Mouse (Mus musculus): ENCODE data around the gene Mllt10. TPM values are rescaled to one million over a fixed set of nuclear protein-coding genes. Genes with fewer than 3 reads are reported as not detected.

Gene Mllt10
- polyA plus RNA-seq, 1 experiment, result 27.4 TPM

DNA sequence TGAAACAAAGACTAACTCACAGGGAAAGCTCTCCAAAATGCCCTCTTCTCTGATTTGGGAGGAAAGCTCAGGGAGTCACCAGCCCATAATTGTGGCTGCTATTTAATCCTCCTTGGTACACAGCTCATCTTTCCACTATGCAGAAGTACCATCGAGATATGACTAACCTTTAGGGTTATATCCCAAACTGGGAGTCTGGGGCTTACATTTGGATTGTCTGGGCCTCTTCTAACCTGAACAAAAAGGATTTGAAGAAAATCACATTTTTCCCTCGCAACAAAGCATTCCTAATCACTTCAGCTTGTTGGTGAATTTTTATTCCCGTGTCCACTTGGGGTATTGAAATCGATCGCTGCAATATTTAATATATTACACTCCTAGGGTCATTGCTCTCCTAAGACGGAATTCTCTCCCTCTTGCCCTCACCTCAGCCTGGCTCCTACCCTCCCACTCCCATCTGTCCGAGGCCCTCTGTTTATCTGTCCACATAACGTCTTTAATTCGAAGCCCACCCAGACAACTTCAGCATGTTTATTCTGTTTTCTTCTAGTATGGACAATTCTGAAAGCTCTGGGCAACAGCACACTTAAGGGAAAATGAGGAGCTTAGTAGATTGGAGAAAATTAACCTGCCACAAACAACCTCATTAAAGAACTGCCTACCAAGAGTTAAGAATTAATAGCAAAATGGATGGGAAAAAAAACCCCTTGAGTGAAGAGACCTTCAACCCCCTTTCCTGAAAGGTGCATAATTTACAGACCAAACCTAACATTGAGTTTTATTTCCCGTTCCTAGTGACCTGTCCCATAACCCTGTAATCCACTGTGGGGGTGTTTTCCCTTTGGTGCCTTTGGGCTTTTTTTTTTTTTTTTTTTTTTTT is 20.4 kb upstream of the Mllt10 start:
- Histone ChIP-seq H3K36me3 (ENCODE audit: control insufficient read depth, insufficient read depth, low read length) (no peaks in the 10 kb centered on the region), H3K4me1 (ENCODE audit: control insufficient read depth, insufficient read depth, insufficient read length) (no peaks in the 10 kb centered on the region), H3K27ac (ENCODE audit: insufficient read depth, low read length) (no peak overlapping the region), H3K4me3 (ENCODE audit: extremely low read depth, insufficient read depth, insufficient read length) (no peak overlapping the region), H3K27me3 (ENCODE audit: control insufficient read depth, insufficient read depth, low read length) (peaks cover 15% of the 10 kb centered on the region)
- WGBS, result 92% methylated on average over 10 of the region's 10 CpGs
- no peak for DNase-seq (ENCODE audit: low read depth in 1 of 2, low spot score in 2 of 2)
- no peak for TF ChIP-seq CTCF (IDR thresholded peaks at IDR 0.05; ENCODE audit: extremely low read depth, insufficient read depth, insufficient read length, insufficient replicate concordance)
- TF ChIP-seq POLR2A (IDR thresholded peaks at IDR 0.05; ENCODE audit: low read depth, low read length), result no peak

DNA sequence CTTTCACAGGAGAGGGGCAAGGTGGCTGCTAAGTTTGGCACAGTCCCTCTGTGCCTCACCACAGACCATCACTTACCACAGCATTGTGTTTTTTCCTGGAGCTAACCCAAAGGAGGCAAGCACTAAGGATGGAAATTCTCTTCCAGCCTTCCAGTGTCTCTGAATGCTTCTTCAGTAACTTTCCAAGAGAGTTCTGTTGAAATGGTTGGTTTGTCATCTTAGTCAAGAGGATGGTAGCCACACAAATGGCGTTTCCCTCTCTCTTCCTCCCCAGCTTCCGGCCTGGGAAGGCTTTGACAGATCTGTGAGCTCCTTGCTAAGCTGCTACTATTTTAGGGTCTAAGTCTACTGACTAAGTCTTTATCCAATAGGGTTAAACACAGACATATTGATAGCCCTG is 17.5 kb upstream of the Mllt10 start, which contains the start of gene A930004D18Rik:
Gene A930004D18Rik (minus strand): TSS at position 247 of the 400 bp plus-strand sequence.
- H3K27ac ChIP-seq (ENCODE audit: insufficient read depth, low read length), result no peak within 1 kb of the TSS
- no peak for DNase-seq (ENCODE audit: low read depth in 1 of 2, low spot score in 2 of 2)
- TF ChIP-seq POLR2A (IDR thresholded peaks at IDR 0.05; ENCODE audit: low read depth, low read length) (no peak), CTCF (IDR thresholded peaks at IDR 0.05; ENCODE audit: extremely low read depth, insufficient read depth, insufficient read length, insufficient replicate concordance) (no peak)
- H3K27me3 ChIP-seq (ENCODE audit: control insufficient read depth, insufficient read depth, low read length), result peaks cover 4% of the 10 kb centered on the region
- no peaks in the 10 kb centered on the region for H3K36me3 ChIP-seq (ENCODE audit: control insufficient read depth, insufficient read depth, low read length)
- H3K4me1 ChIP-seq (ENCODE audit: control insufficient read depth, insufficient read depth, insufficient read length), result no peaks in the 10 kb centered on the region
- H3K4me3 ChIP-seq (ENCODE audit: extremely low read depth, insufficient read depth, insufficient read length), result no peak within 1 kb of the TSS
- 36% methylated on average over 2 of the region's 2 CpGs for WGBS

DNA sequence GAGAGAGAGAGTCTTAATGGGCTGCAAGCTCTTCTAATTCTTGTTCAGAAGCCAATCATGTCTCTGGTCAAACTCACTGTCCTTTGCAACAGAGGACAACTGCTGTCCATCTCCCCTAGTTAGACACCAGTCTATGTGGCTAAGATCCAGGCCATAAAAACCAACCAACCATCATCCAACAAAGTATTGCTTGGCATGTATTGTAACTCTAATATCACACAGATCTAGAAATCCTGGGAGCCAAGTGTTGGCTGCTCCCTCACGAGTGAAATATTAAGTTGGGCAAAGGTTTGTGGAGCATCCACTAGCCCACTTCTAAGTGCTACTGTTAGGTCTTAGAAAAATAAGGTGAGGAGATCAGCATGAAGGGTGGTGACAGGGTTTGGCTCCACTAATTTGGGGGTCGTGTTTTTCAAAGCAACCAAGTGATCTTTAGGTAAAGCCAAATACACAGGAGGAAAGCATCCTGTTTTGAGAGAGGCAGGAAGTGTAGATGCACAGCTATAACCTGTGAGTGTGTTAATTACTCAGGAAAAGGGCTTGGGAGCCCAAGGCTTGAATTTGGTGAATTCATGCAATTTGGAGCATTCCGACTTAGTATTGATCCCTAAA is 16.8 kb upstream of the Mllt10 start:
- Histone ChIP-seq H3K4me1 (ENCODE audit: control insufficient read depth, insufficient read depth, insufficient read length) (no peaks in the 10 kb centered on the region), H3K36me3 (ENCODE audit: control insufficient read depth, insufficient read depth, low read length) (no peaks in the 10 kb centered on the region), H3K27me3 (ENCODE audit: control insufficient read depth, insufficient read depth, low read length) (no peaks in the 10 kb centered on the region; the same call in none of the 2 replicates), H3K4me3 (ENCODE audit: extremely low read depth, insufficient read depth, insufficient read length) (no peak overlapping the region), H3K27ac (ENCODE audit: insufficient read depth, low read length) (no peak overlapping the region)
- TF ChIP-seq POLR2A (IDR thresholded peaks at IDR 0.05; ENCODE audit: low read depth, low read length) (no peak), CTCF (IDR thresholded peaks at IDR 0.05; ENCODE audit: extremely low read depth, insufficient read depth, insufficient read length, insufficient replicate concordance) (no peak)
- DNase-seq (ENCODE audit: low read depth in 1 of 2, low spot score in 2 of 2), result no peak
- WGBS, result 78% methylated on average over 3 of the region's 3 CpGs

DNA sequence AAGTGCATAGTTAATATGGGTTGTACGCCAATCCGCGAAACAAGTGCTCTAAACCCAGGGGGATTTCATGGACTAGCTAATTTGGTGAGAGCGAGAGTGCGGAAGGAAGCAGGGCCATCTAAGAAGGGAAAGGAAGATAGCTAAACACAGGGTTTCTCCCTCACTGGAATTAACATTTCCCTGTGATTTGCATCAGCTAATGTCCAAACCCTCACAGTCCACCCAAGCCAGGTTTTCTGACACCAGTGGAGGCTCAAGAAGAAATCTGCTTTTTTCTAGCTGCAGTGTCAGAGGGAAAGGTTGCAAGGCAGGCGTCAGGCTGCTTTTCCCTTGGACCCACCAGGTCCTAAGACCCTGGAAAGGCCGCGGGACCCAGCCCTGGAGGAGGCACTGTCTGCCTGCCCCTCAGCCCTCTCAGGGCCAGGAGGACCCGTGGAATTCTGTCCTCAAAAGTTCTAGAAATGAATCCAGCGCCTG is 16.1 kb upstream of the Mllt10 start:
- H3K4me3 ChIP-seq (ENCODE audit: extremely low read depth, insufficient read depth, insufficient read length), result no peak overlapping the region
- no peak for DNase-seq (ENCODE audit: low read depth in 1 of 2, low spot score in 2 of 2)
- no peak for TF ChIP-seq POLR2A (IDR thresholded peaks at IDR 0.05; ENCODE audit: low read depth, low read length)
- H3K27ac ChIP-seq (ENCODE audit: insufficient read depth, low read length), result no peak overlapping the region
- H3K36me3 ChIP-seq (ENCODE audit: control insufficient read depth, insufficient read depth, low read length), result no peaks in the 10 kb centered on the region
- H3K27me3 ChIP-seq (ENCODE audit: control insufficient read depth, insufficient read depth, low read length), result no peaks in the 10 kb centered on the region; the same call in none of the 2 replicates
- 92% methylated on average over 10 of the region's 10 CpGs for WGBS
- H3K4me1 ChIP-seq (ENCODE audit: control insufficient read depth, insufficient read depth, insufficient read length), result no peaks in the 10 kb centered on the region

DNA sequence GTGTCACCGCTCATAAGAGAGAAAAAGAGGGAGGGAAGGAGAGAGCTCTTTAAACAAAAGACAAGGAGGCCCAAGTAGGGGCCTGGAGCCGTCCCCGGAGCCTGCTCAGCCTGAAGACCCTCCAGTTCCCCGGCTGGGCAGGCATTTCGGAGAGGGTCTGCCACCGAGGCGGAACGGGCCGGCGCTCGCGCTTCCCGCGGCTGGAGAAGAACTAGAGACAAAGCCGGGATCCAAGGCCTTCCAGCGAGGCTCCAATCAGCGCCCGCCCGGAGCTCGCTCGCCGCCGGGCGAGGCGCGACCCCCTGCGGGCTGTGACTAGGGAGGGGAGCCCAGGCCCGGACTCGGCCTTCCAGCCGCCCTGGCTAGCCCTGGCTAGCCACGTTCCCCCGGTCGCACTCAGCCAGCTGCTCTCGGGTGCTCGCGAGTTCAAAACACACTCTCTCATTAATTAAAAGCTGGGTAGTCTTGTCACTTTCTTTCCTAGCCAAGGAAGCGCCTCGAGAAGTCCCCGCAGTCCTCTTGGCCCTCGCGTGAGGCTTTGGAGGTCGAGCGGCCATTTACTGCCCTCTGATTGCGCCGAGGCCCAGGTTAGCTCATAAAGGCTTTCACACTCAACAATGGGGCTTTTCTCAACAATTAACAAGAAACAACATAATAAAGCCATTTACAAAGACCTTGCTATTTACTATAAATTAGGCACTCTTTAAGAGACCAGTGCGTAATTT is 15.3 kb upstream of the Mllt10 start:
- TF ChIP-seq CTCF (IDR thresholded peaks at IDR 0.05; ENCODE audit: extremely low read depth, insufficient read depth, insufficient read length, insufficient replicate concordance) (no peak), POLR2A (IDR thresholded peaks at IDR 0.05; ENCODE audit: low read depth, low read length) (no peak)
- Histone ChIP-seq H3K4me3 (ENCODE audit: extremely low read depth, insufficient read depth, insufficient read length) (no peak overlapping the region), H3K27me3 (ENCODE audit: control insufficient read depth, insufficient read depth, low read length) (no peaks in the 10 kb centered on the region; the same call in none of the 2 replicates), H3K27ac (ENCODE audit: insufficient read depth, low read length) (no peak overlapping the region), H3K4me1 (ENCODE audit: control insufficient read depth, insufficient read depth, insufficient read length) (no peaks in the 10 kb centered on the region), H3K36me3 (ENCODE audit: control insufficient read depth, insufficient read depth, low read length) (no peaks in the 10 kb centered on the region)
- 79% methylated on average over 46 of the region's 46 CpGs for WGBS
- DNase-seq (ENCODE audit: low read depth in 1 of 2, low spot score in 2 of 2), result no peak

DNA sequence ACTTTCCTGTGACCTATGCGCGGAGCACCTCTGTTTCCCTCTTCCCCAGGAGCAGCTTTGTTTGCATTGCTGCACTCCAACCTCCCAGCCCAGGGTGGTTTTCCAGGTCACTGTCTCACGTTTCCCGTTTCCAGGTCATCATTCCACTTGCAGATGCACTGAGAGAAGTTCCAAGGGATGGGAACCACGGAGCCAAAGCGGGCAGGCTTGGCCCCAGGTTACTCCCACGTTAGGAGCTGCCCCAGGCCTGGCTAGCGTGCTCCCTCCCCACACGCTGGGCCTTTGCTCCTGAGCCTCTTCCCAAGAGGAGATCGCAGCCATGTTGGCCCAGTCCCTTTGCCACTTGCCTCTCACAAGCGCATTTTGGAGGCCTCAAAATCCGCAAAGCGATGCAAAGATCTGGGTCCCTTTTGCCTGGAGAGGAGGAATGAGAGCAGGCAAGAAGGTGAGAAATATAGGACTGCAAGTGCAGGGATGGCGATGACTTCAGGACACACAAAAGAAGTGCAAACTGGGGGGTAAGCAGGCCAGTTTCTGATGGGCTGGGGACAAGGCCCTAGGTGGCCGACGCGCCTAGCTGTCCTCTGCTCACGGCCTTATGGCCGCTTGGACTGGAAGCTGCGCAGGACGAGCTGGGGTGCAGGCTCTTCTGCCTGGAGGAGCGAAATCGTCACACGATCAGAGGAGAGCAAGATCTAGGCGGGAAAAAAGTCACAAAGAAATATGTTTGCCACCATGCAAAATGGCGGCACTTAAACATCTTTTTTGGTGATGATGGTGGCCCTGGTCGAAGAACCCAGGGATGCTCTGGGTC is 14.5 kb upstream of the Mllt10 start:
- no peaks in the 10 kb centered on the region for H3K4me1 ChIP-seq (ENCODE audit: control insufficient read depth, insufficient read depth, insufficient read length)
- no peaks in the 10 kb centered on the region; the same call in 1 of the 2 replicates for H3K27me3 ChIP-seq (ENCODE audit: control insufficient read depth, insufficient read depth, low read length)
- no peak overlapping the region for H3K27ac ChIP-seq (ENCODE audit: insufficient read depth, low read length)
- no peak overlapping the region for H3K4me3 ChIP-seq (ENCODE audit: extremely low read depth, insufficient read depth, insufficient read length)
- no peak for DNase-seq (ENCODE audit: low read depth in 1 of 2, low spot score in 2 of 2)
- no peaks in the 10 kb centered on the region for H3K36me3 ChIP-seq (ENCODE audit: control insufficient read depth, insufficient read depth, low read length)
- 96% methylated on average over 27 of the region's 27 CpGs for WGBS
- TF ChIP-seq POLR2A (IDR thresholded peaks at IDR 0.05; ENCODE audit: low read depth, low read length), result no peak
- no peak for TF ChIP-seq CTCF (IDR thresholded peaks at IDR 0.05; ENCODE audit: extremely low read depth, insufficient read depth, insufficient read length, insufficient replicate concordance)
